16 mouse cellular contexts compared by ENCODE assay signal in the genomic region with DNA sequence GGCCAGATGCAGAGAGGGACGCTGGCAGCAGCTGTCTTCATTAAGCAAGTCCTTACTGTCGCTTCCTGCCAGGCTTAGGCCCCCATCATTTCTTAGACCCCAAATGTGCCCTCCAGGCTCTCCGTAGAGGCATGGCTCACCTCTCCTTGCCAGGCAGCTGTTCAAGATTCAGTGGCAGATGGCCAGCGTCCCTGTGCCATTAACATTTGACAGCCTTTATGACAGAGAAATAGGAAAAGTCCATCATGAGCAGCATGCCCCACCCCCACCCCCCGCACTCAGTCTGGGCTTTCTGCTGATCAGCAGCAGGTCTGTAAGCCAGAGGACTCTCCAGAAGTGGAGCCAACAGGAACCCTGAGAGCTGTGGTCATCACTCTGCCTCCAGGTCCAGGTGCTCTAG.
A peak's percentile ranks its signal among the peaks of the same experiment; 100 is the strongest.
DNase-seq lines count a peak whose midpoint lies in the region; ATAC-seq and TF ChIP-seq lines count a peak whose summit lies in the region.
"Had no signal": no experiment of that assay in that cellular context is flagged by ENCODE, and none has a peak within 500 bp of the region (broad histone marks: within the 10 kb centered on the region; RNA-seq: fewer than 3 reads in every experiment).

No protein-coding gene starts in this region.

- no peak overlapping the region for H3K9ac ChIP-seq in hindbrain, embryonic 12.5 days
- no peak overlapping the region for H3K9ac ChIP-seq in midbrain, embryonic 16.5 days (ENCODE audit: low read depth, low read length)
- H3K9ac ChIP-seq in kidney, embryonic 15.5 days, result no peak overlapping the region
- H3K9ac ChIP-seq: embryonic facial prominence, embryonic 12.5 days; intestine, embryonic 15.5 days; limb, embryonic 15.5 days; lung, embryonic 15.5 days had no signal

- peak overlapping the region; percentile 60; the same call in 1 of the 2 replicates for H3K27ac ChIP-seq in hindbrain, embryonic 12.5 days
- H3K27ac ChIP-seq in midbrain, embryonic 16.5 days (ENCODE audit: low read length), result no peak overlapping the region
- H3K27ac ChIP-seq in kidney, embryonic 15.5 days, result no peak overlapping the region
- H3K27ac ChIP-seq: embryonic facial prominence, embryonic 12.5 days; intestine, embryonic 15.5 days; limb, embryonic 15.5 days; lung, embryonic 15.5 days; stomach, postnatal 0 days had no signal

- peaks cover 49% of the 10 kb centered on the region for H3K4me1 ChIP-seq in E14TG2a.4 (replicated peaks; ENCODE audit: low read depth, low read length)
- H3K4me1 ChIP-seq in hindbrain, embryonic 12.5 days, result peaks cover 20% of the 10 kb centered on the region
- peaks cover 9% of the 10 kb centered on the region for H3K4me1 ChIP-seq in midbrain, embryonic 16.5 days (ENCODE audit: control insufficient read depth, insufficient read depth, low read length)
- 0 out of 2 replicates have a peak, but pooled peaks cover 6% of the 10 kb centered on the region for H3K4me1 ChIP-seq in kidney, embryonic 15.5 days
- H3K4me1 ChIP-seq: intestine, embryonic 15.5 days; megakaryocyte, embryonic 14.5 days had no signal

- no peaks in the 10 kb centered on the region for H3K9me3 ChIP-seq in E14TG2a.4 (ENCODE audit: low read length)
- no peaks in the 10 kb centered on the region for H3K9me3 ChIP-seq in hindbrain, embryonic 12.5 days (replicated peaks)
- no peaks in the 10 kb centered on the region for H3K9me3 ChIP-seq in midbrain, embryonic 16.5 days (replicated peaks; ENCODE audit: control insufficient read depth, low read length, poor library complexity, severe bottlenecking)
- no peaks in the 10 kb centered on the region for H3K9me3 ChIP-seq in kidney, embryonic 15.5 days (replicated peaks)
- H3K9me3 ChIP-seq: embryonic facial prominence, embryonic 12.5 days; intestine, embryonic 15.5 days; limb, embryonic 15.5 days; lung, embryonic 15.5 days had no signal

- peak; percentile 75 to 77 for DNase-seq in cerebellum, postnatal 10 days
- no peak for DNase-seq in cerebellum, adult 18-20 months
- no peak for DNase-seq in thymus, postnatal 14 days
- no peak for DNase-seq in spleen, postnatal 36 days (ENCODE audit: low spot score in 2 of 2)
- DNase-seq: adrenal gland, postnatal 10 days; kidney, postnatal 14 days had no signal

- no peak overlapping the region for H3K4me2 ChIP-seq in hindbrain, embryonic 12.5 days (replicated peaks)
- no peak overlapping the region for H3K4me2 ChIP-seq in midbrain, embryonic 16.5 days (ENCODE audit: low read length)
- H3K4me2 ChIP-seq in kidney, embryonic 15.5 days, result no peak overlapping the region
- H3K4me2 ChIP-seq: embryonic facial prominence, embryonic 12.5 days; intestine, embryonic 15.5 days; limb, embryonic 15.5 days; lung, embryonic 15.5 days had no signal

- 0 out of 2 replicates have a peak overlapping the region, but pooled peaks have one; percentile 11 for H3K4me3 ChIP-seq in E14TG2a.4 (replicated peaks; ENCODE audit: low read length)
- H3K4me3 ChIP-seq in hindbrain, embryonic 12.5 days, result no peak overlapping the region
- H3K4me3 ChIP-seq in midbrain, embryonic 16.5 days (ENCODE audit: low read depth, low read length), result no peak overlapping the region
- no peak overlapping the region for H3K4me3 ChIP-seq in kidney, embryonic 15.5 days (replicated peaks)
- H3K4me3 ChIP-seq: embryonic facial prominence, embryonic 12.5 days; intestine, embryonic 15.5 days; limb, embryonic 15.5 days; lung, embryonic 15.5 days; megakaryocyte, embryonic 14.5 days had no signal

- peaks cover 6% of the 10 kb centered on the region; the same call in 1 of the 2 replicates for H3K27me3 ChIP-seq in E14TG2a.4 (ENCODE audit: insufficient read depth, low read length)
- H3K27me3 ChIP-seq in hindbrain, embryonic 12.5 days, result no peaks in the 10 kb centered on the region
- H3K27me3 ChIP-seq in midbrain, embryonic 16.5 days (ENCODE audit: control insufficient read depth, insufficient read depth, low read depth, low read length), result no peaks in the 10 kb centered on the region
- H3K27me3 ChIP-seq in kidney, embryonic 15.5 days, result no peaks in the 10 kb centered on the region
- H3K27me3 ChIP-seq: embryonic facial prominence, embryonic 12.5 days; intestine, embryonic 15.5 days; limb, embryonic 15.5 days; lung, embryonic 15.5 days; megakaryocyte, embryonic 14.5 days had no signal

- TF ChIP-seq CTCF in E14TG2a.4 (conservative IDR thresholded peaks at IDR 0.05; ENCODE audit: low read length), result no peak

- WGBS in hindbrain, embryonic 12.5 days, result 68% methylated on average over 5 of the region's 5 CpGs
- 48% methylated on average over 5 of the region's 5 CpGs for WGBS in midbrain, embryonic 16.5 days
- 84% methylated on average over 5 of the region's 5 CpGs for WGBS in kidney, embryonic 15.5 days

- ATAC-seq in hindbrain, embryonic 12.5 days (ENCODE audit: low FRiP score), result peak; percentile 55
- ATAC-seq in midbrain, embryonic 16.5 days, result 0 out of 2 replicates have a peak, but pooled peaks have one; percentile 46
- no peak for ATAC-seq in kidney, embryonic 15.5 days (replicated peaks; ENCODE audit: low FRiP score)
- ATAC-seq: intestine, embryonic 15.5 days had no signal

- H3K36me3 ChIP-seq in E14TG2a.4 (ENCODE audit: insufficient read depth, low read length), result no peaks in the 10 kb centered on the region
- H3K36me3 ChIP-seq in hindbrain, embryonic 12.5 days, result no peaks in the 10 kb centered on the region
- H3K36me3 ChIP-seq in midbrain, embryonic 16.5 days (ENCODE audit: control insufficient read depth, insufficient read depth, low read length), result no peaks in the 10 kb centered on the region
- no peaks in the 10 kb centered on the region for H3K36me3 ChIP-seq in kidney, embryonic 15.5 days
- H3K36me3 ChIP-seq: embryonic facial prominence, embryonic 12.5 days; intestine, embryonic 15.5 days; limb, embryonic 15.5 days; lung, embryonic 15.5 days had no signal

Comparison
In these comparisons a context has a peak if more than half of its experiments do, and no peak if none do; other contexts are left out.
1. DNase-seq: peak in cerebellum, postnatal 10 days (2 of 2); none in cerebellum, adult 18-20 months (0 of 2), thymus, postnatal 14 days (single experiment) and spleen, postnatal 36 days (0 of 2).